Mouse (Mus musculus) bone marrow macrophage, adult 2 months (primary cell): ENCODE measurements at regions not wholly inside any gene's neighbourhood (a gene's known extent, or its start where the extent isn't known, plus 50 kb on each side); places are given as distances from the start of the nearest gene placed in this dataset.

Experiments
- CTCF ChIP-seq: IDR thresholded peaks from 2 replicates; pipeline ENCODE4 v1.5.1; 2012; ENCODE audit warnings: low read depth, mild to moderate bottlenecking, low read length, moderate library complexity
- POLR2A ChIP-seq: IDR thresholded peaks from 2 replicates; pipeline ENCODE4 v1.6.1; 2012; ENCODE audit warnings: mild to moderate bottlenecking, low read depth, low read length, borderline replicate concordance

DNA sequence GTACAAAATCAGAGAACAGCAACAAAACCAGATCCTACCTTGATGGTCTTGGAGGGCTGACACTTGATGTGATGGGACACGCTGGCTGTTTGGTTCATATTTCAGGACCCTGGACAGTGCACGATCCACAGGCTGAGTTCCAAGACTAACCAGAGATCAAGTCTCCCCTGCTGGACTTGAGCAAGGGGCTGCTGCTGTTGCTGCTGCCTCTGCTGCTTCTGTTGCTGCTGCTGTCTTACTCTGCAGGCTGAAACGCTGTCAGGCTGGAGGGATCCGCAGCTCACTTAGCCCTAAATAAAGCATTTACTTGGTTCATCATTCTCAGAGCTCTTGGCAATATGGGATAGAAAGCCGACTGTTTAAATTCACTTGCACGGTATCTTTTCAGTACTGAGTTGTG is 589.8 kb downstream of the Actr3 start:
- TF ChIP-seq POLR2A, result no peak
- TF ChIP-seq CTCF, result no peak
